Mouse (Mus musculus): ENCODE results near the gene Asic3.

- no peak for TF ChIP-seq CTCF (IDR thresholded peaks at IDR 0.05; ENCODE audit: low read depth, low read length)
- no peak for TF ChIP-seq POLR2A (IDR thresholded peaks at IDR 0.05; ENCODE audit: insufficient read depth, low read length)
- no peak for TF ChIP-seq EP300 (IDR thresholded peaks at IDR 0.05; ENCODE audit: insufficient read depth, low read depth, low read length)
Measured at GRCm38 (mm10) chr5:24400362-24400761, 12.8 kb upstream of the Asic3 start.
